Mouse (Mus musculus) gastrocnemius, postnatal 10 days (tissue): Measurements from ENCODE around the gene Sel1l2. TPM values are rescaled to one million over a fixed set of nuclear protein-coding genes. Genes with fewer than 3 reads are reported as not detected.
"Not testable (repeated sequence)": the region's sequence is repeated elsewhere in the genome, so short reads cannot be mapped to it uniquely, and the experiment has no call there.

Experiments
- DNase-seq: peaks from one replicate; pipeline ENCODE4 v3.0.0; 2021; ENCODE audit warnings: mixed read lengths
- total RNA-seq, 2 experiments: library from RNA; stranded (reverse); gene quantifications; 2 replicates each; pipeline ENCODE4 v1.2.3; 2021

Gene Sel1l2
- total RNA-seq, 2 experiments from 2014 or later = 0.09 to 0.27 TPM

DNA sequence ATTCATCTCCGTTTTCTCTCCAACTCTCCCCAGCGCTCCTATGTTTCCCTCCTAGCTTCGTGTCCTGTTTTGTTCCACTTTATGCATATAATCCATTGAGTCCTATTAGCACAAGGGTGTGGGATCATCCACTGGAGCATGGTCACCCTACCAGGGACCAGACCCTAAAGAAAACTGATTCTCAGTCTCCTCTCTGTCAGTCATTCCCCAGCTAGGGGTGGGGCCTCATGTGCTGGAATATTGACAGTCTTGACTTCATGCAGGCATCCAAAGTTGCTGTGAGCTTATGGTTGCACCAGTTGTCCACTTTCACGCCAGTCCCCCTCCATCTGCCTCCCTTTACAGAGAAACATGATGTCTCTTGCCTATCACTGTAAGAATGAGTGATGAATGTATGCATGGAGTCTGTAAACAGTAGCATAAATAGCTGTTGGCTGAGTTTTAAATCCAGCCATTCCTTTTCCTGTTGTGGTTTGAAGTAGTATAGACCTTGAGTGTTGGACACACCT lies 174.9 kb downstream of the Sel1l2 start:
- DNase-seq = no peak

DNA sequence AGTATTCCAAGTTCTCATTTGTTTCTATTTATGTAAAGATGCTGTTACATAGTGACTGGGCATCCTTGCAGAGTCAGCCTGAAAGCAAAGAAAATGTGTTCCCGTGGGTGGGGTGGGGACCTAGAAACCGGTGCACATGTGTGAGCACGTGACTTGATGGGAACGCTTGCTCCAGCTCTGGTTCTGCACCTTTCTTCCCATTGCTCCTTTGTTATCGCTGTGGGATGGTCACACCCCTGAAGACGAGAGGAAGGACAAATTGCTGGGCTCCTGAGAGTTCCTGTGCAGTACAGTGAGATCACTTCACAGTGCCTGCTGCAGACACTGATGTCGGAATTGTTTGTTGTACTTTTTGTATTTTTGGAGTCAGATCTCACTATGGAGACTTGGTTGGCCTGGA lies 185.8 kb downstream of the Sel1l2 start:
- no peak for DNase-seq

DNA sequence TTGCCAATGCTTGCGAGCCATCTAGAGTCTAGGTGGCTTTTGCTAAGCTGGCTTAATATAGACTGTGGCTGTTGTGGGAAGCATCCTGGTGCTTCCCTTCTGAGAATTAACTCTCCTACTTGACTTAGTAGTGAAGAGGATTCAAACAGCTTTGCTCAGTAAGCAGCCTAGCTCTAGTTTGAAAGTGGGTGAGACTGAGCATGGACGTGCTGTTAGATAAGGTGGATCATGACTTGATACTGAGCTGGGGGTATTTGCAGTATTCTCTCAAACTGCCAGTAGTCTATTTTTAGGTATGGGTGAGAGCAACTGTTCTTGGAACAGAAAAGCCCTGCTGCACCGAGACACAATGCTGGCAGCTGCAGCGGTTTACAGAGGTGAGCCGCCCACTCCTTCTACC lies 186.9 kb downstream of the Sel1l2 start:
- no peak for DNase-seq

DNA sequence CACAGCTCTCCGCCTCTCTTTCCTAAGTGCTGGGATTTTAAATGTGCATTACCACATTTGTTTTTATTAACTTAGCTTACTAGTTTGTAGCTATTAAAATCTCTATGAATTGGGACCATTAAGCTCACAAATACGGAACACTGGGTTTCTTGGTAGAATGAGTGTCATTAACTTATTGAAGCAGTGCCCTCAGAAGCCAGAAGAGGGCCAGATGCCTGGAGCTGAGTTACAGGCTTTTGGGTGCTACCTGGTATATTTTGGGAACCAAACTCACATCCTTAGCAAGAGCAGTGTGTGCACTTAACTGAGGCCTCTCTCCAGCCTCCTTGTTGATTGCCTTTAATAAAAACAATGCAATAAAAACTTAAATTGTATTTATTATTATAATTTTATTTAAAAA lies 188.8 kb downstream of the Sel1l2 start:
- no peak for DNase-seq

DNA sequence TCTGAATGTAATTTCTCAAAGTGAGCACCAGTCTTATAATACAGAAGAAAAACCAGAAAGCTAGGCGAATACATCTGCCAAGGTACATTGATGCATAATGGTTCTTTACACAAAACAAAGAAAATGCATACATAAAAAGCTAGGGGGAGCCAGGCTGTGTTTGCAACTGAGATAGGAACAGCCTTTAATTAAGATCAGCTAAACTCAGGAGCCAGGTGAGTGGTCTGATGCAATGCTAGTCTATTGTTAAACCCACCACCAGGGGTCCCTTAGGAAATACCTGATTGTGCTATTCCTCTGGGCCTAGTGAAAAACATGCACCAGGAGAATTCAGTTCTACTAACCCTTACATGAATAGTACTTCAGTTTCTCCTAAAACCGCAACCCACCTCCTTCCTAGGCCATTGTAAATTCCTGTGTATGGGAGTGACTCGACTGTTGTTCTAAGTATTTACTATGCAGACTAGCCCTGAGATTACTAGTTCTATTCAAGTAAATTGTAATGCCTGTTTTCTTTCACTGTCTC lies 203.8 kb downstream of the Sel1l2 start:
- not testable (repeated sequence) for DNase-seq

Other genes with a start within 250 kb of the Sel1l2 start
- not detected for gene Gm17374, start 237.7 kb downstream of the Sel1l2 start, total RNA-seq
- gene Esf1, start 219.1 kb downstream of the Sel1l2 start, total RNA-seq = 10 to 100 TPM; 13.7 to 16.7 TPM
- 10 to 100 TPM; 25.2 to 26.7 TPM for gene Ndufaf5, start 219.1 kb downstream of the Sel1l2 start, total RNA-seq
- gene Macrod2, start 5.6 kb upstream of the Sel1l2 start, total RNA-seq = 10 to 100 TPM; 16.6 to 17.4 TPM